Mouse (Mus musculus): ENCODE data around the gene Pcdh9. TPM values are rescaled to one million over a fixed set of nuclear protein-coding genes. Genes with fewer than 3 reads are reported as not detected.

The Pcdh9 gene
- polyA plus RNA-seq, 1 experiment from 2014 or later: 8.3 TPM

DNA sequence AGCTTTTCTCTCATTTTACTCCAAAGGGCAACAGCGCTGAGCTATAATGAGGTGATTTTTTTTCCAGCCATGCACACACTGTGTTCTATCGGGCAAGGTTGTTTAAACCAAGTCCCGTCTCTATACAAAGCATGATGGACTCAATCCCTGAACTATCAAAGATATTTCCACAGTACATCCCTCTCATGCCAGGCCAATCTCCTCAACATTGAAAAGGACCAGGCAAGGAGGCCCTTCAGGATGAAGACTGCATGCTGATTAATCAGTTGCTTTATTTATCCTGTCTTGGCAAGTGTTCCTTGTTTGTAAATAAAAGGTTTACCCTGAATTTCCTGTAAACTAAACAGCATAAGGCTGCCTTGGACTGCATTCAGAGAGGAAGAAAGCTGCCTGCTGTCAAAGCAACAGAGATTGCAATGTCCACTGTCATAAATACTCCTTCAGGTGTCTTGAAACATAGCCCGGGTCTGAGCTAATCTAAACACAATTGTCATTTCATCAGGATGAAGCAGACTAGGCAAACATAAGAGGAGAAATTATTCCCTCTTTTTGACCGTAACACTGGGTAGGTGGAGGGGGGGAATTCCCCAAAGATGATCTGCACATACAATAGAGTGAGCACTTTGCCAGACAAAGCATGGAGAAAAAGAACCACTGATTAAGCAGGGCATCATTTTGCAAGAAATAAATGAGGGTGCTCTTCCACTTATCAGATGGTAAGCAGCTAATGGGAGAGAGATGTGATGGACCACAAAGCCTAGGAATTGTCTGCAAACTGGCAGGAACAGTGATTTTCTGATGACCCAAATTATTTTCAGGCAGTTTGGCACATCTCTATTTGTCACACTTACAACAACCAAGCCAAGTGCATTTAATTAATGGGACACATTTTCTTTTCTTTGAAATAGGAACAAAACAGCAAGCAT lies 822.8 kb downstream of the Pcdh9 start:
- no peaks in the 10 kb centered on the region for H3K36me3 ChIP-seq
- H3K4me2 ChIP-seq: no peak overlapping the region
- H3K9ac ChIP-seq: no peak overlapping the region
- H3K9me3 ChIP-seq: no peaks in the 10 kb centered on the region
- no peak for ATAC-seq (ENCODE audit: extremely low read depth, insufficient number of reproducible peaks, low FRiP score, low TSS enrichment)
- H3K27ac ChIP-seq (replicated peaks): 0 out of 2 replicates have a peak overlapping the region, but pooled peaks have one; percentile 32
- no peaks in the 10 kb centered on the region for H3K27me3 ChIP-seq (replicated peaks)
- H3K4me3 ChIP-seq: no peak overlapping the region
- 59% methylated on average over 5 of the region's 5 CpGs for whole genome bisulfite sequencing
- peaks cover 9% of the 10 kb centered on the region; the same call in 1 of the 2 replicates for H3K4me1 ChIP-seq

DNA sequence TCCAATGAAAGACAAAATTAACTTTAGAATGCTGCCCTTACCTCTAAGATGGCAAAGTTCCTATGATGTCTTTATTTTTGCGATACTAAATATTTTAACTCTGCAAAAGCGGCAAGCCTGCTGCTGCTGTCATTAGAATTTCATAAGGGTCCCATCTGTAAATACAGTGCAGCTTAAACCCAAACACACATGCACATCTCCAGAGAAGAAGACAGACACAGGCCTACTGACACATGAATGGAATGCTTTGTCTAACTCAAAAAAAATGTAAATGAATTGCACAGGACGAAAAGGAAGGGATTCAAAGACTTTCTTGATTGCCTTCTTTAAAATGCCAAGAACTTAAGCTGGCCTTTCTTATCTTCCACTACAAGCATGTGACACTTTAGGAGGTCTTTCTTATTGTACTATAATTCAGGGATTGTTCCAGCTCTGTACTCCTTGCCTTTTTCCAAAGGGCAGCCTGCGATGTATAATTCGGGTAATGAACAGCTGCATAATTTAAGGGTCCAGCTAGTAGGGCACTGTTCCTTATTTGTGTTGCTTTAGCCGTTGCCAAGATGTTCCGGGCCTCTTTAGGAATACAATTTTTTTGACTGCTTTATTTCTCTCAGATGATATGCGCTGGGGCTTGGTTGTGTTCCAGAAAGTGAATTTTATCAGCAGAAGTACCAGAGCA lies 823.6 kb downstream of the Pcdh9 start:
- no peaks in the 10 kb centered on the region for H3K27me3 ChIP-seq (replicated peaks)
- no peak overlapping the region for H3K4me3 ChIP-seq
- 0 out of 2 replicates have a peak overlapping the region, but pooled peaks have one; percentile 32 for H3K27ac ChIP-seq (replicated peaks)
- H3K4me2 ChIP-seq: no peak overlapping the region
- H3K9ac ChIP-seq: no peak overlapping the region
- 65% methylated on average over 8 of the region's 8 CpGs for WGBS
- H3K4me1 ChIP-seq: peaks cover 9% of the 10 kb centered on the region; the same call in 1 of the 2 replicates
- no peak for ATAC-seq (ENCODE audit: extremely low read depth, insufficient number of reproducible peaks, low FRiP score, low TSS enrichment)
- no peaks in the 10 kb centered on the region for H3K9me3 ChIP-seq
- no peaks in the 10 kb centered on the region for H3K36me3 ChIP-seq

DNA sequence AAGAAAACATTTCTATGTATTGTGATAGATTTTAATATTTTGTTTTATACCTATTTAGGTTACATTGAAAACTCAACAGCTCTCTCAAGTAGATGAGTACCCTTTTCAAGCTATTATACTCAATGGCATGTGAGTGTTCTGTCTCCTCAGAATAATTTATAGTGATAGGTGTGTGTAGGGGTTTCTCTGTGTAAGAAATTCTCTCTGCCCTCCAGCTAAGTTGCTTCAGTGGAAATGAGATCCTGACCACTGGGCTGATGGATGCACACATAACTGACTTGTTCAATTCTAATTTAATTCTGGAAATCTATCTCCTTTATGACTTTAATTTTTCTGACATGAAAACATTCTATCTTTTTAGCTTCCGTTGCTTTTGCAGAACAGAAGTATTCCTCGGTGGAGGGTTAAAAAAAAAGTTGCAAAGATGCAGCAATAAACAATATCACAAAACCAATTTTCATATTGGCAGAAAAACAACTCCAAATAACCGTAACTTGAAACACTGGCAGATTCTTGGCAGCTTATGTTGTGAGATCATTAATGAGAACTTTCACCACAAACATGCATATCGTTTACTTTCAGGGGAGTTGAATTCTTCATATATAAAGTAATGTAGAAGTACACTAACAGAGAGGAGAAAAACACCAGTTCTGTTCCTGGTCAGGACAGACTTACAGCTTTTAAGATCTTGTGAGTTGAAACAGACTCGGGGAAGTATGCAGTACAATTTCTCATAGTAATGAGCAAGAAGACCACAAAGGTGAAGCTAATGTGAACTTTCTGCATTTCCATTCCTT lies 828.5 kb downstream of the Pcdh9 start:
- no peaks in the 10 kb centered on the region for H3K27me3 ChIP-seq (replicated peaks)
- no peak overlapping the region for H3K9ac ChIP-seq
- no peaks in the 10 kb centered on the region for H3K9me3 ChIP-seq
- no peak overlapping the region for H3K27ac ChIP-seq (replicated peaks)
- H3K4me3 ChIP-seq: no peak overlapping the region
- H3K4me2 ChIP-seq: no peak overlapping the region
- WGBS: 62% methylated on average over 5 of the region's 5 CpGs
- no peaks in the 10 kb centered on the region for H3K36me3 ChIP-seq
- H3K4me1 ChIP-seq: no peaks in the 10 kb centered on the region
- no peak for ATAC-seq (ENCODE audit: extremely low read depth, insufficient number of reproducible peaks, low FRiP score, low TSS enrichment)

DNA sequence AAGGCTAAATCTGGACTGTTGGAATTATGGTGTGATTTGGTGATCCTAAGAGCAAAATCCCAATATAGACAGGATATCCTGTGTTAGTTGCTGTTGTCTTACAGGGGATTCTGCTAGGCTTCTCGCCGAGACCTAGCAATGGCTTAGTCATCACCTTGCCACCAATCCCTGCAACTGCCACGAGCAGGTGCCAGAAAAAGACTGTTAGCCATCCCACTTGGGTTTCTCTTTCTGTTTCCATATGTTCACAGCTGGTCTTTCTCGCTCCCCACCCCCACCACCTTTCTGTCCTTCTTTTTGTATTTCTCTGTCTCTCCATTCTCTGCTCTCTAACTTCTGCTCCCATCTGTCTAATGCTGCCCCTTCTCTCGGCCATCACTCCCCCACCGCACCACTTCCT lies 831.7 kb downstream of the Pcdh9 start:
- ATAC-seq (ENCODE audit: extremely low read depth, insufficient number of reproducible peaks, low FRiP score, low TSS enrichment): no peak
- no peak overlapping the region for H3K9ac ChIP-seq
- H3K9me3 ChIP-seq: no peaks in the 10 kb centered on the region
- no peak overlapping the region for H3K4me2 ChIP-seq
- WGBS: 69% methylated on average over 6 of the region's 6 CpGs
- no peaks in the 10 kb centered on the region for H3K4me1 ChIP-seq
- no peaks in the 10 kb centered on the region for H3K27me3 ChIP-seq (replicated peaks)
- H3K27ac ChIP-seq (replicated peaks): no peak overlapping the region
- no peaks in the 10 kb centered on the region for H3K36me3 ChIP-seq
- H3K4me3 ChIP-seq: no peak overlapping the region

DNA sequence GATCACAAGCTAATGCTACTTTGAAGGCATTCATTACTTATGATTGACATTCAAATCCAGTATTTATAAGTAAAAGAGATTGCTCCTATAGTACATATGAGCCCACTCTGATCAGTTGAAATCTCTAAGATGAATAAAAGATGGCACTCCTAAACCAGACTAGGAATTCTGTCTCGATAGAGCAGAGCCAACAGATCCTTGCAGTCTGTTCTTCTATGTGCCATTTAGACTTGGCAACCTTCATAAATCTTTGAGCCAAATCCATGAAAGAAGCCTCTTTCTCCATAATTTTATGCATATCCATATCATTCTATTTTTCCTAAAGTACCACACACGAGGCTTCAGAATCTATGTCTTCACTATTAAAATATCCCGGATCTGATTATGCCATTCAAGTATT lies 834.5 kb downstream of the Pcdh9 start:
- WGBS: 70% methylated on average over 3 of the region's 3 CpGs
- no peak for ATAC-seq (ENCODE audit: extremely low read depth, insufficient number of reproducible peaks, low FRiP score, low TSS enrichment)

DNA sequence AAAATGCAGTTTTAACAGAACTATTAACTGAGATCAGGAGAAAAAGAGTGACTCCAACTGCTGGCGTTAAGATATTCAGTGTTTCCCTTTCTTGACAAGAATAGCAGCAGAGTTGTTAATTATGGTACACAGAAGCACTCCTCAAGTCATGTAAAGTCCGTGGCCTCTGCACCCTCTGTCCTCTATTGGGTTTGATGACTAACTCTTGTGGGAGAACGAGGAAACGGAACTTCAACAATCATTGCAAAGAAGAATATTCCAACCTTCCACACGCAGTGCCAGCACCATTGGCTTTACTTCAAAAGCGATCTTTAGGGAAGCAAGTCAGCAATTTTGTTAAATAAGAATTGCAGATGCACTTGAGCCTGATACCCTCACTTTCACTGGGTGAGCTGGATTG lies 849.9 kb downstream of the Pcdh9 start:
- Histone ChIP-seq H3K4me2 (no peak overlapping the region), H3K9me3 (no peaks in the 10 kb centered on the region), H3K27me3 (replicated peaks) (no peaks in the 10 kb centered on the region), H3K36me3 (no peaks in the 10 kb centered on the region), H3K27ac (replicated peaks) (no peak overlapping the region), H3K4me3 (no peak overlapping the region), H3K4me1 (no peaks in the 10 kb centered on the region), H3K9ac (no peak overlapping the region)
- ATAC-seq (ENCODE audit: extremely low read depth, insufficient number of reproducible peaks, low FRiP score, low TSS enrichment): no peak
- 66% methylated on average over 6 of the region's 6 CpGs for WGBS

More for the DNA sequence above, 834.5 kb downstream of the Pcdh9 start:
- no peak overlapping the region for H3K27ac ChIP-seq (replicated peaks)
- H3K27me3 ChIP-seq (replicated peaks): no peaks in the 10 kb centered on the region
- no peak overlapping the region for H3K9ac ChIP-seq
- no peaks in the 10 kb centered on the region for H3K36me3 ChIP-seq
- no peaks in the 10 kb centered on the region for H3K4me1 ChIP-seq
- no peaks in the 10 kb centered on the region for H3K9me3 ChIP-seq
- no peak overlapping the region for H3K4me2 ChIP-seq
- H3K4me3 ChIP-seq: no peak overlapping the region

DNA sequence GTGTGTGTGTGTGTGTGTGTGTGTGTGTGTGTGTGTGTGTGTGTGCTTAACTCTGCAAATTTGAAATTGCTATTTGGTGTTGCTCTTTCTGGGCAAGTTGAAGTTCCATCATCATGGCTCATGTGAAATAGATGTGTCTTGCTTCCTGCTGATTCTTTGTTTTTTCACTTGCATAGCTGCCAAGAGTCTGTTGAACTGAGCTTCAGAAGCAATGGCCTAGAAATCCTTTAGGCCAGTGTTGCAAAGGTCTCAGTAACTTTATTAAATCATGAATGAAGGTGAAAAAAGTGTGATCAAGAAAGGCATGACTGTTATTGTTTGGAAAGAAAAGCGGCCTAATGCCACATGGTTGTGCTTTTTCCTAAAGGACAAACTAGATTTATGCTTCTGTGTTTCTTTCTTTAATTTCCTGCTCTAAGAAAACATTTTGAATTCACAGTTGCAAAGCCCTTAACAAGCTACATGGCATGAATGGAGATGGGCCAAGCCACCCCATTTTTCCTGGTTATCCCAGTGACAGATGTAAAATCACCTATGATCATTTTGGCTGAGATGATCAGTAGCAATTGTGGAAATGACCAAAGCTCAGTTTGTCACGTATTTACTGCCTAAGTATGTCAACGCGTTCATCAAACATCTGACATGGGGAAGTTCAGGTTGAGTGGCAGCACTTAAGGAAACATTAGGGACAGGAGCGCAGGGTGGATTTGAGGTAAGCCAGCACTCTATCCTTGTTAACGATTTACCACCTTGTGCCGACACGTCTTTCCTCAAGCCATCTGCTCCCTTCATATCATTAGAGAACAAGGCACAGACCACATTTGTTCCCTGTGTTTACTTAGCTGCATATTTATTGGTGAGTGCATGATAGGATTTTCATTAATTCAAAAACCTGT lies 850.9 kb downstream of the Pcdh9 start:
- no peak overlapping the region for H3K4me3 ChIP-seq
- no peaks in the 10 kb centered on the region for H3K4me1 ChIP-seq
- no peaks in the 10 kb centered on the region for H3K36me3 ChIP-seq
- H3K27ac ChIP-seq (replicated peaks): no peak overlapping the region
- WGBS: 56% methylated on average over 8 of the region's 8 CpGs
- H3K9ac ChIP-seq: no peak overlapping the region
- H3K27me3 ChIP-seq (replicated peaks): no peaks in the 10 kb centered on the region
- H3K9me3 ChIP-seq: no peaks in the 10 kb centered on the region
- ATAC-seq (ENCODE audit: extremely low read depth, insufficient number of reproducible peaks, low FRiP score, low TSS enrichment): no peak
- H3K4me2 ChIP-seq: no peak overlapping the region

DNA sequence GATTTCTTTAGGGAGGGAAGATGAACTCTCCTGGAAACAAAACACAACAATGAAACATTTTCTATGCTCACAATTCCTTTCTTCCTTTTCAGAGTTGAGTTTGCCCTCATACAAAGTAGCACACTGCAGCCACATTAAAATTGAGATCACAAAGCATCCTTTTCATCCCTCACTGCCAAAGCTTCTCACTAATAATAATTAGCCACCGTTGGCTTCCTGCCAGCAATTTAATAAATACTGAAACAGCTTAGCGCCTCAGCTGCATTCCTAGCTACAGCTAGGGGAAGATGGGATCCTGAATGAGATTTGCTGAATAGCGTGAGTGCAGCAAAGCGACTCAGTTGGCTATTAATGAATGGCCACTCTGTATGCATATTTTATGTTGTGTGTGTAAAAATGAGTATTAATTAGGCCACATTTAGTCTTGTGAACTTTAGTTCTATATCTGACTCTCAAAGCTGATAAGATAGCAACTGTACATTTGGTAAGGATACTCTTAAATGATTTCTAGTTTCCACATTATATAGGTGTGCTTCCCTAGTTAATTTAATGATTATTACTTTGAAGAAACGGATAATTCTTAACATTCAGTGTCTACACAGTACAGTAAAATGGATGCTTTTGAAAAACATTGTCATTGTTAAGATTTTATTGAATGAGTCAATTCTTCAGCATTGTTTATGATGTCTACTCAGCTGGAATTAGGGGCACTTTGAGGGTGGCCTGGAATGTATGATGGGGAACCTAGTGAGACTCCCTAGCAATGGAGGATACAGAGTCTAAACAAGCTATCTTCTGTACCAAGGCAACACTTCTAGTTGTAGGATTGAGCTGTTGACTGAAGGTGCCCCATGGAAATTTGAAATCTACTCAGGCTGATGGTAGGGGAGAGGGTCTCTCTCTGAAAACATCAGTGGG lies 881.1 kb downstream of the Pcdh9 start:
- Histone ChIP-seq H3K4me2 (no peak overlapping the region), H3K9me3 (no peaks in the 10 kb centered on the region), H3K4me3 (no peak overlapping the region), H3K36me3 (no peaks in the 10 kb centered on the region), H3K4me1 (no peaks in the 10 kb centered on the region), H3K27me3 (replicated peaks) (no peaks in the 10 kb centered on the region), H3K9ac (no peak overlapping the region), H3K27ac (replicated peaks) (no peak overlapping the region)
- WGBS: 77% methylated on average over 5 of the region's 5 CpGs
- ATAC-seq (ENCODE audit: extremely low read depth, insufficient number of reproducible peaks, low FRiP score, low TSS enrichment): no peak
